Mouse (Mus musculus): ENCODE results near the gene Gadd45b.

- TF ChIP-seq EP300 (IDR thresholded peaks at IDR 0.05; ENCODE audit: low read depth) (no peak), CTCF (IDR thresholded peaks at IDR 0.05; ENCODE audit: low read depth) (no peak)
Observed at GRCm38 (mm10) chr10:80937646-80938045, 7.8 kb downstream of the Gadd45b start.

Measured in heart, postnatal 0 days (tissue).